Mouse (Mus musculus) activated CD4-positive, CD25-positive, alpha-beta regulatory T cell, adult 4 months (primary cell): Measurements from ENCODE around the gene Ube2h. TPM values are rescaled to one million over a fixed set of nuclear protein-coding genes. Genes with fewer than 3 reads are reported as not detected.
"Not testable (repeated sequence)": the region's sequence is repeated elsewhere in the genome, so short reads cannot be mapped to it uniquely, and the experiment has no call there.

Source experiments
- ATAC-seq: one replicate; pipeline ENCODE4 v1.8.0; 2017
- polyA plus RNA-seq, 2 experiments: library from polyadenylated mRNA; unstranded; fragments of 100-300 nt; shearing (Covaris generic); gene quantifications; one replicate each; pipeline ENCODE4 v1.2.1; 2017

Ube2h gene
- polyA plus RNA-seq = 100 to 1,000 TPM; 117 to 152 TPM

DNA sequence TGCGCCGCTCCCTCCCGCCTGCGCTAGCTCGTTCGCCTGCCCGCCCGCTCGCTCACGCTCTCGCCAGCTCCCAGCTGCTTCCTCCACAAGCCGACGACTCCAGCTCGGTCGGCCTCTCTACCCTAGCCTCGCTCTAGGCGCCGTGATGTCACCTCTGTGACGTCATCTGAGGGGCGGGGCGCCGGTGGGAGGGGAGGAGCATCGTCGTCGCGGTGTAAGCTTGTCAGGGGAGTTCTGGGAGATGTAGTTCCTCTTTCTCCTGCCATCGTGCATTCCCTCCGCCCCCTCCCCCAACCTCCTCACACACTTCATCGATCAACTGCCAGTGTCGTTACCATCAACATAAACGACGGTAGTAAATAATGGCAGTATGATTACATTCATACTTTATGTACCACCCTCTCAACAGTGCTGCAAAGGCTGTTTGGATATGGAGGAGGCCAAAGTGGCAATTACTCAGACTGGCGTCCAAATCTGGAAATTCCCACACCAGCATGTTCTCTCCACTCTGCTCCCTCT is at the start of gene Ube2h:
Gene Ube2h (minus strand): TSS at position 141 of the 519 bp plus-strand sequence.
- peak; percentile 70 for ATAC-seq

GRCm38 (mm10) chr6:30353661-30354060 is 49.3 kb upstream of the Ube2h start:
- ATAC-seq = no peak

DNA sequence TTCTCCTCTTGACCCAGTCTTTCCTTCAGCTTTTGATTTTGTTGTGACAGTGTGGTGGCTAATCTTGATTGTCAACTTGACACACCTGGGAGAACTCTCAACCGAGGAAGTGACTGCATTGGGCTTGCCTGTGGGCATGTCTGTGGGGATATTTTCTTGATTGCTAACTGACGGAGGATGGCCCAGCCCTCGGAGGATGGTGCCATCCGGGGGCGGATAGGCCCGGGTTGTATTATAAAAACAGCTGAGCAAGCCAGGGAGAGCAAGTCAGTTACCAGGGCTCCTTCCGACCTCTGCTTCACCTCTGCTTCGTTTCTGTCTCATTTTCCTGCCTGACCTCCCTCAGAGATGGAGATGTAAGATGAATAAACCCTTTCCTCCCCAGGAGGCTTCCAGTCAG is 48.4 kb upstream of the Ube2h start:
- ATAC-seq = peak; percentile 69

GRCm38 (mm10) chr6:30351290-30351689 is 47.0 kb upstream of the Ube2h start:
- peak; percentile 62 for ATAC-seq

DNA sequence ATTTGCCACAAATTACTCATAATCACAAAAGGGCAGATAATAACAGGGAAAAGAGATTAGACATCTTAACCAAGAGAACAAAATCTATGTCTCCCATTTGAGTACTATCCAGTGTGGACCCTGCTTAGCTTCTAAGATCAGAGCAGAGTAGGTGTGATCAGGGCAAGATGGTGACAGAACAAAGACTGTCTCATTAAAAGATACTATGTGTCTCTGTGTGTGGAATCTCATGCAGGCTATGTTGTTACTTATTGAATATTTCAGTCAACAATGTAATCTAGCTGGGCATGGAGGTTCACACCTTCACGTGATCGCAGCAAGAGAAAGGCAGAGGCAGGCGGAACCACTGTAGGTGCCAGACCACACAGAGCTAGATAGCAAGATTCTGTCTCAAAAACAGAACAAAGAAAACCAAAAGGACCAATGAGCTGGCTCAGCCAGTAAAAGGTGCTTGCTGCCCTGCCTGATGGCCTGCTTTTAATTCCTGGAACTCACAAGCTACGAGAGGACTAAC is 43.0 kb upstream of the Ube2h start:
- ATAC-seq = no peak

GRCm38 (mm10) chr6:30346737-30347136 is 42.4 kb upstream of the Ube2h start:
- peak; percentile 15 for ATAC-seq

DNA sequence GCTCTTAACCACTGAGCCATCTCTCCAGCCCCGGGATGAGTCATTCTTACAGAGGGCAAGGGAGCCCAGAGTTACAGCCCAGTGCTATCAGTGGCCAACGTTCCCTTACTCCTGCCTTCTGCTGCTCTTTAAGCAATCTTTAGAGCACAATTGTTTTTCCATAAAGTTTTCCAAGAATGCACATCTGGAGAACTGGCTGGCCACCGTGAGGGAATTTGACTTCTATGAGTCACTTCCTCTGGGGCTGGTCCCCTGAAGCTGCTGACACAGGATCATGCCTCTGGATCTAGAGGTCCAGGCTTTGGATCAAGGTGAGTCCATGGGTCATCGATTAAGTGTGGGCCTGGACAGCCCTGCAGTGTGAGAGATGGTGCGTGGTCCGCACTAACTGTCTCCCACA is 39.7 kb upstream of the Ube2h start:
- ATAC-seq = no peak

DNA sequence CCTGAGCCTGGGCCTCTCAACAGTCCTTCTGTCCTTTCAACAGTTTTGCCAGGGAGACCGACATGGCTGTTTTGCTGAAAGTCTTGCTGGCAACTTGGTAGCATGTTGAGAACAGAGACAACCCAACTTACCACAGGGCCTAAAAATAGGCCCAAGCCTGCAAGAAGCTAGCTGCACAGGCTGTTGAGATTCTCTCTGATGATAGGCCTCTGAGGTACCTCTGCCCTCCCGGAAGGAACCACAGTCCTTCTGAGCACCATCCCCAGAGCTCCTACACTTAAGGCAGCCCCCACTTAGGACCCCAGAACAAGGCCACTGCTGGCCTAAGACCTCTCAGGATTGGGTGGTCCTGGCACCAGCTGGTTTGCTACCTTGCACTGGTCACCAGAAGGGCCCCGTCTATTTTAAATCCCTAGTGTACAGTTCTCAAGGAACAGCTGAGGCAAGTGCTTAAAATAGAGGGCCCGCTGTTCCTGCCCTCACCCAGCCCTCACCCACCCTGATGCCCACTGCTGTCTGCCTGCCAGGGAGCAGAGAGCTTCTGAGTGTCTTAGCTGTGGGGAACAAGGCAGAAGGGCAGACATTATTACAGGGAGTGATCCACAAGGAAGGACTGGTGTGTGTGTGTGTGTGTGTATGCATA is 36.0 kb upstream of the Ube2h start:
- ATAC-seq = peak; percentile 70

- ATAC-seq = peak; percentile 75
Observed at GRCm38 (mm10) chr6:30336912-30337311, 32.6 kb upstream of the Ube2h start.

- no peak for ATAC-seq
Observed at GRCm38 (mm10) chr6:30332262-30332661, 27.9 kb upstream of the Ube2h start.

- ATAC-seq = no peak
Observed at GRCm38 (mm10) chr6:30330706-30331105, 26.4 kb upstream of the Ube2h start.

DNA sequence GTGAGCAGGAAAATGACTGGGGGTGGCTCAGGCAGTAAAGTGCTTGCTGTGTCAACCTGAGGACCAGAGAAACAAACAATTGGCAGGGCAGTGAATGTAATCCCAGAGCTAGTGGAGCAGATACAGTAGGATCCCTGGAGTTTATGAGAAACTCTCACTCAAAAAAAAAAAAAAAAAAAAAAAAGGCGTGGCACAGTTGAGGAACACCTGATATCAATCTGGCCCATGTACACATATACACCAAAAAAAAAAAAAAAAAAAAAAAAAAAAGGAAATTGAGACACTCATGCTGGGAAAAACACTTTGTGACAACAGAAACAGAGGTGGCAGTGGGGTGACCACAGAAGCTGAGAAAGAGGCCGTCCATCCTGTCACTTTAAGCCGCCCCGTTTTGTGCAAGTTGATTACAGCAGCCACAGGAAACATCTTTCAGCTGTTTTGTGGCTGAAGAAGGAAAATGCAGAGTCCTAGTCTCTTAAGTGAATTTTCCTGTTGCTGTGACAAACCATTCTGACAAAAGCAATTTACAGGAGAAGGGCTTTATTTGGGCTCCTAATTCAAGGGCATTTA is 21.7 kb upstream of the Ube2h start:
- ATAC-seq = peak; percentile 93

DNA sequence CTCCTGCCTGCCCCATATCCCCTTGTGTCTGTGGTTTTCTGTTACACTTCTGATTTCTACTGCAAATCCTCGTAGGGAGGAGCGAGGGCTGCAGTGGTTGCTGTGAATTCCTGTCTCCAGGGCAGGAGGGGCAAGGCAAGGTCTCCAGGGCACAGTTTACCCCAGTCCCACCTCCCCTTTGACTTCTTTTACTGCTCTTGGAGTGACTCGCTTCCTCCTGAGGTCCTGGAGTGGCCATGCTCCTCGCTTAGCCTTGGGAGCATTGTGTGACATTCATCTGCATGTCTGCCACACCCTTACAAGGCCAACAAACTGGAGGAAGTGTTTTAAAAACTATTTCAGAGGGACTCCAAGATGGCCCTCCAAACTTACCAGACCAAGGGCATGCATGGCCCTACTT is 16.7 kb upstream of the Ube2h start:
- ATAC-seq = no peak

- ATAC-seq = no peak
Observed at GRCm38 (mm10) chr6:30319216-30319615, 14.9 kb upstream of the Ube2h start.

- ATAC-seq = peak; percentile 46
Observed at GRCm38 (mm10) chr6:30312006-30312405, 7.7 kb upstream of the Ube2h start.

- ATAC-seq = no peak
Observed at GRCm38 (mm10) chr6:30308751-30309150, 4.4 kb upstream of the Ube2h start.

GRCm38 (mm10) chr6:30307691-30308090 is 3.4 kb upstream of the Ube2h start:
- ATAC-seq = no peak

- not testable (repeated sequence) for ATAC-seq
Observed at GRCm38 (mm10) chr6:30303771-30304398, 454 bp downstream of the Ube2h start.

- no peak for ATAC-seq
Observed at GRCm38 (mm10) chr6:30302781-30303631, 1.3 kb downstream of the Ube2h start.

DNA sequence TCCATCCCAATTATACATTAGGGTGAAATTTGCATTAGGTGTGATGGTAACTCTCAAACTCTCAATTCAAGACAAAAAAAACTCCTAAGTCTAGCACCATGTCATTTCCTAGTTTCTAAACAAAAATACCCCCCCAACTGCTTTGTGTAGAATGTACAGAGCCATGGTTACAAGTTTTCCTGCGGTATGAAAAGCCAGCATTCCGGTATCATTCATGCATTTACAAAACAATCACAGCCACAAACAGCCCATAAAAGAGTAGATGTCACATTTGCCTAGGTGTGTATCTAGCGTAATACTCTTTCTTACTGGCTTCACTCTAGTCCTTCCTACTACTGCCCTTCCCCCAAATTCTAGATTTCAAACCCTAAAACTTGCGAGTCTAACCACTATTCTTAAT is 2.2 kb downstream of the Ube2h start:
- no peak for ATAC-seq

- no peak for ATAC-seq
Observed at GRCm38 (mm10) chr6:30300901-30301300, 3.4 kb downstream of the Ube2h start.

- ATAC-seq = peak; percentile 77
Observed at GRCm38 (mm10) chr6:30300372-30300771, 4.0 kb downstream of the Ube2h start.

- ATAC-seq = no peak
Observed at GRCm38 (mm10) chr6:30299683-30300082, 4.7 kb downstream of the Ube2h start.
